Mouse (Mus musculus): Measurements from ENCODE around the gene Lhpp. TPM values are rescaled to one million over a fixed set of nuclear protein-coding genes. Genes with fewer than 3 reads are reported as not detected.
A peak's percentile ranks its signal among the peaks of the same experiment; 100 is the strongest.

The Lhpp gene
- polyA plus RNA-seq, 1 experiment from 2014 or later = 12.1 TPM

GRCm38 (mm10) chr7:132705130-132705529 lies 94.7 kb downstream of the Lhpp start:
- WGBS = 95% methylated on average over 7 of the region's 7 CpGs
- H3K4me2 ChIP-seq = no peak overlapping the region
- H3K9ac ChIP-seq = no peak overlapping the region
- no peaks in the 10 kb centered on the region for H3K4me1 ChIP-seq
- ATAC-seq (ENCODE audit: low FRiP score) = no peak
- no peaks in the 10 kb centered on the region for H3K27me3 ChIP-seq
- no peak overlapping the region for H3K27ac ChIP-seq
- H3K36me3 ChIP-seq (replicated peaks) = no peaks in the 10 kb centered on the region
- no peaks in the 10 kb centered on the region for H3K9me3 ChIP-seq
- no peak overlapping the region for H3K4me3 ChIP-seq (replicated peaks)

- H3K4me1 ChIP-seq = peaks cover 35% of the 10 kb centered on the region
- ATAC-seq (ENCODE audit: low FRiP score) = 0 out of 2 replicates have a peak, but pooled peaks have one; percentile 21
- H3K4me2 ChIP-seq = no peak overlapping the region
- peaks cover 25% of the 10 kb centered on the region for H3K36me3 ChIP-seq (replicated peaks)
- H3K27ac ChIP-seq = peak overlapping the region; percentile 37
- WGBS = 88% methylated on average over 9 of the region's 9 CpGs
- H3K9me3 ChIP-seq = no peaks in the 10 kb centered on the region
- no peaks in the 10 kb centered on the region for H3K27me3 ChIP-seq
- H3K9ac ChIP-seq = no peak overlapping the region
- no peak overlapping the region for H3K4me3 ChIP-seq (replicated peaks)
Observed at GRCm38 (mm10) chr7:132711579-132711978, 101.1 kb downstream of the Lhpp start.

GRCm38 (mm10) chr7:132712044-132712708 lies 101.7 kb downstream of the Lhpp start:
- no peak overlapping the region for H3K9ac ChIP-seq
- no peaks in the 10 kb centered on the region for H3K9me3 ChIP-seq
- peak; percentile 61 for ATAC-seq (ENCODE audit: low FRiP score)
- H3K36me3 ChIP-seq (replicated peaks) = peaks cover 25% of the 10 kb centered on the region
- peaks cover 35% of the 10 kb centered on the region for H3K4me1 ChIP-seq
- no peak overlapping the region for H3K4me2 ChIP-seq
- WGBS = 49% methylated on average over 16 of the region's 16 CpGs
- H3K27ac ChIP-seq = peak overlapping the region; percentile 37
- H3K4me3 ChIP-seq (replicated peaks) = no peak overlapping the region
- H3K27me3 ChIP-seq = no peaks in the 10 kb centered on the region

GRCm38 (mm10) chr7:132712956-132713355 lies 102.5 kb downstream of the Lhpp start:
- Histone ChIP-seq H3K27ac (0 out of 2 replicates have a peak overlapping the region, but pooled peaks have one; percentile 14), H3K4me2 (no peak overlapping the region), H3K9ac (no peak overlapping the region), H3K4me3 (replicated peaks) (no peak overlapping the region), H3K9me3 (no peaks in the 10 kb centered on the region), H3K36me3 (replicated peaks) (peaks cover 25% of the 10 kb centered on the region), H3K4me1 (peaks cover 41% of the 10 kb centered on the region), H3K27me3 (no peaks in the 10 kb centered on the region)
- no peak for ATAC-seq (ENCODE audit: low FRiP score)
- 84% methylated on average over 7 of the region's 7 CpGs for whole genome bisulfite sequencing

- 82% methylated on average over 8 of the region's 8 CpGs for WGBS
- Histone ChIP-seq H3K27ac (peak overlapping the region; percentile 68), H3K9ac (no peak overlapping the region), H3K27me3 (no peaks in the 10 kb centered on the region), H3K4me3 (replicated peaks) (no peak overlapping the region), H3K9me3 (no peaks in the 10 kb centered on the region), H3K36me3 (replicated peaks) (peaks cover 25% of the 10 kb centered on the region), H3K4me1 (peaks cover 46% of the 10 kb centered on the region), H3K4me2 (no peak overlapping the region)
- ATAC-seq (ENCODE audit: low FRiP score) = no peak
Observed at GRCm38 (mm10) chr7:132713483-132714126, 103.2 kb downstream of the Lhpp start.

- 34% methylated on average over 6 of the region's 6 CpGs for WGBS
- Histone ChIP-seq H3K9ac (no peak overlapping the region), H3K9me3 (no peaks in the 10 kb centered on the region), H3K27ac (peak overlapping the region; percentile 68), H3K27me3 (no peaks in the 10 kb centered on the region), H3K4me2 (no peak overlapping the region), H3K4me1 (peaks cover 49% of the 10 kb centered on the region), H3K4me3 (replicated peaks) (no peak overlapping the region), H3K36me3 (replicated peaks) (peaks cover 25% of the 10 kb centered on the region)
- ATAC-seq (ENCODE audit: low FRiP score) = peak; percentile 38; the same call in 1 of the 2 replicates
Observed at GRCm38 (mm10) chr7:132714236-132714923, 103.9 kb downstream of the Lhpp start.

GRCm38 (mm10) chr7:132715259-132715658 lies 104.8 kb downstream of the Lhpp start:
- Histone ChIP-seq H3K4me2 (no peak overlapping the region), H3K9me3 (no peaks in the 10 kb centered on the region), H3K4me3 (replicated peaks) (no peak overlapping the region), H3K9ac (no peak overlapping the region), H3K27me3 (no peaks in the 10 kb centered on the region), H3K36me3 (replicated peaks) (peaks cover 25% of the 10 kb centered on the region), H3K27ac (no peak overlapping the region), H3K4me1 (peaks cover 51% of the 10 kb centered on the region)
- 91% methylated on average over 4 of the region's 4 CpGs for WGBS
- ATAC-seq (ENCODE audit: low FRiP score) = no peak

GRCm38 (mm10) chr7:132719570-132719969 lies 109.1 kb downstream of the Lhpp start:
- WGBS = 92% methylated on average over 4 of the region's 4 CpGs

GRCm38 (mm10) chr7:132720562-132720961 lies 110.1 kb downstream of the Lhpp start:
- Histone ChIP-seq H3K4me3 (replicated peaks) (no peak overlapping the region), H3K27ac (peak overlapping the region; percentile 27; the same call in 1 of the 2 replicates), H3K9me3 (no peaks in the 10 kb centered on the region), H3K27me3 (no peaks in the 10 kb centered on the region), H3K9ac (no peak overlapping the region), H3K4me2 (no peak overlapping the region), H3K36me3 (replicated peaks) (peaks cover 2% of the 10 kb centered on the region; the same call in 1 of the 2 replicates), H3K4me1 (peaks cover 43% of the 10 kb centered on the region)
- peak; percentile 45; the same call in 1 of the 2 replicates for ATAC-seq (ENCODE audit: low FRiP score)
- WGBS = 78% methylated on average over 8 of the region's 8 CpGs

More at GRCm38 (mm10) chr7:132719570-132719969, 109.1 kb downstream of the Lhpp start:
- ATAC-seq (ENCODE audit: low FRiP score) = no peak
- no peak overlapping the region for H3K4me3 ChIP-seq (replicated peaks)
- no peak overlapping the region for H3K9ac ChIP-seq
- H3K27ac ChIP-seq = 0 out of 2 replicates have a peak overlapping the region, but pooled peaks have one; percentile 27
- H3K4me2 ChIP-seq = no peak overlapping the region
- peaks cover 11% of the 10 kb centered on the region for H3K36me3 ChIP-seq (replicated peaks)
- peaks cover 53% of the 10 kb centered on the region for H3K4me1 ChIP-seq
- no peaks in the 10 kb centered on the region for H3K9me3 ChIP-seq
- H3K27me3 ChIP-seq = no peaks in the 10 kb centered on the region

- ATAC-seq (ENCODE audit: low FRiP score) = no peak
- Histone ChIP-seq H3K36me3 (replicated peaks) (no peaks in the 10 kb centered on the region), H3K9me3 (no peaks in the 10 kb centered on the region), H3K27me3 (no peaks in the 10 kb centered on the region), H3K4me1 (peaks cover 50% of the 10 kb centered on the region), H3K9ac (no peak overlapping the region), H3K4me2 (no peak overlapping the region), H3K27ac (0 out of 2 replicates have a peak overlapping the region, but pooled peaks have one; percentile 8), H3K4me3 (replicated peaks) (no peak overlapping the region)
- WGBS = 87% methylated on average over 12 of the region's 12 CpGs
Observed at GRCm38 (mm10) chr7:132722401-132723370, 112.2 kb downstream of the Lhpp start.

- WGBS = 94% methylated on average over 11 of the region's 11 CpGs
Observed at GRCm38 (mm10) chr7:132723906-132724305, 113.5 kb downstream of the Lhpp start.

More at GRCm38 (mm10) chr7:132723906-132724305, 113.5 kb downstream of the Lhpp start:
- Histone ChIP-seq H3K4me2 (no peak overlapping the region), H3K4me3 (replicated peaks) (no peak overlapping the region), H3K27ac (no peak overlapping the region), H3K4me1 (peaks cover 48% of the 10 kb centered on the region), H3K9me3 (no peaks in the 10 kb centered on the region), H3K36me3 (replicated peaks) (no peaks in the 10 kb centered on the region), H3K27me3 (no peaks in the 10 kb centered on the region), H3K9ac (no peak overlapping the region)
- ATAC-seq (ENCODE audit: low FRiP score) = no peak
